Mouse (Mus musculus): ENCODE measurements around the gene Ruvbl1. TPM values are rescaled to one million over a fixed set of nuclear protein-coding genes. Genes with fewer than 3 reads are reported as not detected.

Ruvbl1 gene
- 12.2 and 27.4 TPM in 2 replicates for total RNA-seq (2014; rRNA removed; ENCODE audit: low replicate concordance)
- 42.3 and 44.9 TPM in 2 replicates for polyA plus RNA-seq (2015; fragmentation: Nextera tagmentation; extraction: Ambion mirVana)

- ATAC-seq (ENCODE audit: insufficient read depth, low read depth) (peak; percentile 100), DNase-seq (ENCODE audit: low spot score) (peak; percentile 96)
- peak within 1 kb of the TSS; percentile 80 for H3K4me3 ChIP-seq (ENCODE audit: low read depth, low read length)
- H3K4me2 ChIP-seq (ENCODE audit: low read depth, low read length): peak within 1 kb of the TSS; percentile 86
- WGBS: 3% methylated on average over 37 of the region's 42 CpGs
- H3K9ac ChIP-seq (replicated peaks; ENCODE audit: low read depth, low read length): peak within 1 kb of the TSS; percentile 86
- H3K27ac ChIP-seq (ENCODE audit: low read depth): no peak within 1 kb of the TSS
- peaks cover 26% of the 10 kb centered on the region for H3K36me3 ChIP-seq (replicated peaks; ENCODE audit: control insufficient read depth, insufficient read depth, low read length)
- H3K4me1 ChIP-seq (ENCODE audit: control insufficient read depth, insufficient read depth): peaks cover 9% of the 10 kb centered on the region
- no peaks in the 10 kb centered on the region for H3K27me3 ChIP-seq (ENCODE audit: control insufficient read depth, insufficient read depth, low read length)
- TF ChIP-seq CTCF (IDR thresholded peaks at IDR 0.05; ENCODE audit: low read depth): no peak
- no peak for TF ChIP-seq EP300 (IDR thresholded peaks at IDR 0.05; ENCODE audit: low read depth)
- no peaks in the 10 kb centered on the region for H3K9me3 ChIP-seq (replicated peaks; ENCODE audit: control insufficient read depth, low read length)
Observed at GRCm38 (mm10) chr6:88465181-88465920, at the start of gene Ruvbl1. Gene Ruvbl1 (plus strand): TSS chr6:88465409.

DNA sequence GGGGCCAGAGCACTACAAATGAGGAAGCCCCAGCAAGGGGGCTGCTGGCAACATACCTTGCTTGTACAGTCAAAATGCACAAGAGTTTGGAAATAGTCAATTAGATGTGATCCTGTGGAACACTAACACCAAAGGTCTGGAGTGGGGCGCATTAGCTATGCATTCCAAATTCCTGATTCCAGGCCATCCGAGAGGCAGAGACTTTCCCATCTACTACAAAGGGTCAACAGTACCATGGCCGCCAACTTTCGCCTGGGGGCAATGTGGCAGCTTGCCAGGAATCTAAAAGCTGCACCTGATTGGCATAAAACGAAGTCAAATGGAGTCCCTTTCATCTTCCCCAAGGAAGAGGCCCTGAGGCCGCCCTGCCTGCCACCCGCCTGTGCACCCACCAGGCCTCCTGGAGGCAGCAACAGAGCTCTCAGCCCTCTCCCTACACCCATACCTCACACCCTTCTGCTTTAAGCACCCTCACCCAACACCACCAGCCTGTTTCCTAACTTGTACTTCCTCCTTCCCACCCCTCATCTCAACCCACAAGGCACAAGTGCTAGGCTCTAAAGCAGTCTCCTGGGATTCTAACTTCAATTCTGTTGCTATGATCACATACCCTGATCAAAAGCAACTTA lies 49.0 kb upstream of the Ruvbl1 start:
- no peaks in the 10 kb centered on the region for H3K36me3 ChIP-seq (replicated peaks; ENCODE audit: control insufficient read depth, insufficient read depth, low read length)
- TF ChIP-seq CTCF (IDR thresholded peaks at IDR 0.05; ENCODE audit: low read depth): no peak
- no peak for TF ChIP-seq EP300 (IDR thresholded peaks at IDR 0.05; ENCODE audit: low read depth)
- DNase-seq (ENCODE audit: low spot score) (no peak), ATAC-seq (ENCODE audit: insufficient read depth, low read depth) (no peak)
- H3K9ac ChIP-seq (replicated peaks; ENCODE audit: low read depth, low read length): no peak overlapping the region
- H3K9me3 ChIP-seq (replicated peaks; ENCODE audit: control insufficient read depth, low read length): no peaks in the 10 kb centered on the region
- H3K4me1 ChIP-seq (ENCODE audit: control insufficient read depth, insufficient read depth): no peaks in the 10 kb centered on the region; the same call in 1 of the 2 replicates
- H3K4me3 ChIP-seq (ENCODE audit: low read depth, low read length): no peak overlapping the region
- H3K27me3 ChIP-seq (ENCODE audit: control insufficient read depth, insufficient read depth, low read length): no peaks in the 10 kb centered on the region
- H3K27ac ChIP-seq (ENCODE audit: low read depth): no peak overlapping the region
- WGBS: 72% methylated on average over 7 of the region's 7 CpGs
- H3K4me2 ChIP-seq (ENCODE audit: low read depth, low read length): no peak overlapping the region

DNA sequence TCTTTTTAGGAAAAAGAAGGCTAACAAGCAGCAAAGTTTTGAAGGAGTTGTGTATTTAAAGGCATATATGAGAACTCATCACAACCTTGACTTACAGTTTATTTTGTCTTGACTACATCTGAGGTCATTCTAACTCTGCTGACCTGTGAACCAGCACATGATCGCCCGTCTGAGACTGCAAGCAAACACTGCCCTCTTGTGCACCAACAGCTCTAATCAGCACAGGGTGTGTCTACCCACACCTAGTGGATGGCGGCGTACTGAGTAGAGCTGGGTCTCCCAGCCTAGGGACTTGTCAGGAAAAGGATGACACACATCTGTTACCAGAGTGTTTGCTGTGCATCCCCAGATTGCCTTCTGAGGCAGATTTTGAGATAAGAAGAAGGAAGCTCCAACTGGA lies 34.0 kb upstream of the Ruvbl1 start:
- peak; percentile 66 for DNase-seq (ENCODE audit: low spot score)
- H3K4me3 ChIP-seq (ENCODE audit: low read depth, low read length): no peak overlapping the region
- peak; percentile 86 for ATAC-seq (ENCODE audit: insufficient read depth, low read depth)
- H3K4me1 ChIP-seq (ENCODE audit: control insufficient read depth, insufficient read depth): peaks cover 5% of the 10 kb centered on the region; the same call in 1 of the 2 replicates
- no peak for TF ChIP-seq EP300 (IDR thresholded peaks at IDR 0.05; ENCODE audit: low read depth)
- TF ChIP-seq CTCF (IDR thresholded peaks at IDR 0.05; ENCODE audit: low read depth): peak; percentile 91
- no peak overlapping the region for H3K27ac ChIP-seq (ENCODE audit: low read depth)
- no peak overlapping the region for H3K9ac ChIP-seq (replicated peaks; ENCODE audit: low read depth, low read length)
- WGBS: 12% methylated on average over 4 of the region's 4 CpGs
- no peaks in the 10 kb centered on the region for H3K27me3 ChIP-seq (ENCODE audit: control insufficient read depth, insufficient read depth, low read length)
- no peaks in the 10 kb centered on the region for H3K36me3 ChIP-seq (replicated peaks; ENCODE audit: control insufficient read depth, insufficient read depth, low read length)
- no peak overlapping the region for H3K4me2 ChIP-seq (ENCODE audit: low read depth, low read length)
- H3K9me3 ChIP-seq (replicated peaks; ENCODE audit: control insufficient read depth, low read length): no peaks in the 10 kb centered on the region

DNA sequence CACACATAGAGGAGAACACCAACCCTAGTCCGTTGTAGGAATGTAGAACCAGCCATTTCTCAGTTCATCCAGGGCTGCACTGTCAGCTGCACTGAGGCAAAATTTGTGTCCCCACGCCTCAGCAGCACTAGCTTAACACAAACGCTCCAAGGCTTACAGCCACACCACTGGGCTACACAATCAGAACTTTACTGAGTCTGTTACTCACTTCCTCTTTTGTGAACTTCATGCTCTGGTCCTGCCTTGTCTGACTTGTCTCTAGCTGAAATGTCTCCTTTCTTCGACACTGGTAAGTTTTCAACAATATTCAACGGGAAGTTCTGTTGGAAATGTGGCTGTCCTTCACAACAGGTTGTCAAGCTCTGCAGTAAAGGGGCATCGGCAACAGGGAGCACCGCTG lies 29.6 kb upstream of the Ruvbl1 start:
- H3K4me3 ChIP-seq (ENCODE audit: low read depth, low read length): no peak overlapping the region
- no peaks in the 10 kb centered on the region for H3K27me3 ChIP-seq (ENCODE audit: control insufficient read depth, insufficient read depth, low read length)
- no peak for TF ChIP-seq CTCF (IDR thresholded peaks at IDR 0.05; ENCODE audit: low read depth)
- no peak for TF ChIP-seq EP300 (IDR thresholded peaks at IDR 0.05; ENCODE audit: low read depth)
- H3K4me2 ChIP-seq (ENCODE audit: low read depth, low read length): no peak overlapping the region
- DNase-seq (ENCODE audit: low spot score) (no peak), ATAC-seq (ENCODE audit: insufficient read depth, low read depth) (no peak)
- H3K9me3 ChIP-seq (replicated peaks; ENCODE audit: control insufficient read depth, low read length): no peaks in the 10 kb centered on the region
- 82% methylated on average over 7 of the region's 7 CpGs for WGBS
- H3K27ac ChIP-seq (ENCODE audit: low read depth): no peak overlapping the region
- no peaks in the 10 kb centered on the region for H3K4me1 ChIP-seq (ENCODE audit: control insufficient read depth, insufficient read depth)
- no peak overlapping the region for H3K9ac ChIP-seq (replicated peaks; ENCODE audit: low read depth, low read length)
- no peaks in the 10 kb centered on the region for H3K36me3 ChIP-seq (replicated peaks; ENCODE audit: control insufficient read depth, insufficient read depth, low read length)

GRCm38 (mm10) chr6:88439056-88439455 lies 26.2 kb upstream of the Ruvbl1 start:
- 65% methylated on average over 4 of the region's 4 CpGs for WGBS
- ATAC-seq (ENCODE audit: insufficient read depth, low read depth) (no peak), DNase-seq (ENCODE audit: low spot score) (no peak)
- Histone ChIP-seq H3K27ac (ENCODE audit: low read depth) (no peak overlapping the region), H3K27me3 (ENCODE audit: control insufficient read depth, insufficient read depth, low read length) (no peaks in the 10 kb centered on the region), H3K36me3 (replicated peaks; ENCODE audit: control insufficient read depth, insufficient read depth, low read length) (no peaks in the 10 kb centered on the region), H3K9ac (replicated peaks; ENCODE audit: low read depth, low read length) (no peak overlapping the region), H3K4me1 (ENCODE audit: control insufficient read depth, insufficient read depth) (no peaks in the 10 kb centered on the region), H3K4me3 (ENCODE audit: low read depth, low read length) (no peak overlapping the region), H3K9me3 (replicated peaks; ENCODE audit: control insufficient read depth, low read length) (no peaks in the 10 kb centered on the region), H3K4me2 (ENCODE audit: low read depth, low read length) (no peak overlapping the region)
- TF ChIP-seq EP300 (IDR thresholded peaks at IDR 0.05; ENCODE audit: low read depth) (no peak), CTCF (IDR thresholded peaks at IDR 0.05; ENCODE audit: low read depth) (no peak)
